Mouse (Mus musculus) thymus, postnatal 36 days (tissue): ENCODE data around the gene Gm45785.

Experiments
- DNase-seq, 2 experiments: peaks; one replicate each; pipeline ENCODE4 v3.0.0; 2022; ENCODE audit warnings: mixed read lengths in 2 of 2

Gm45785 gene

GRCm38 (mm10) chr7:140828171-140828881 is 27.8 kb downstream of the Gm45785 start:
- DNase-seq, result no peak

GRCm38 (mm10) chr7:140822731-140823130 is 33.4 kb downstream of the Gm45785 start:
- no peak for DNase-seq

- DNase-seq, result no peak
Measured at GRCm38 (mm10) chr7:140821653-140822329, 34.3 kb downstream of the Gm45785 start, which contains the start of gene Zfp941. Zfp941 (minus strand) TSS chr7:140822178.

DNA sequence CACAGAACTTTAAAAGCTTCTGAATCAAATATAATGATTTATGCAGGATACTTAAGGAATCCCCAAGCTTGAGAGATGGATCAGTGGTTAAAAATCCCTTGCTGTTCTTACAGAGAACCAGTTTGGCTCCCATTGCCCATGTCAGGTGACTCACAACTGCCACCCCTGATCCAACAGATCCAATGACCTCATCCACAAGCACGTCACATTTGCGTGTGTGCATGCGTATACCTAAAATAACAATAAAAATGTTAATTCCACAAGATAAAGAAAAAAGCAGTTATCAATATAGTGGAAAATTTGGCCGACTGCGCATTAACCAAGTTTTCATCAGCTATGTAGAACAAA is 34.9 kb downstream of the Gm45785 start:
- DNase-seq, result no peak

DNA sequence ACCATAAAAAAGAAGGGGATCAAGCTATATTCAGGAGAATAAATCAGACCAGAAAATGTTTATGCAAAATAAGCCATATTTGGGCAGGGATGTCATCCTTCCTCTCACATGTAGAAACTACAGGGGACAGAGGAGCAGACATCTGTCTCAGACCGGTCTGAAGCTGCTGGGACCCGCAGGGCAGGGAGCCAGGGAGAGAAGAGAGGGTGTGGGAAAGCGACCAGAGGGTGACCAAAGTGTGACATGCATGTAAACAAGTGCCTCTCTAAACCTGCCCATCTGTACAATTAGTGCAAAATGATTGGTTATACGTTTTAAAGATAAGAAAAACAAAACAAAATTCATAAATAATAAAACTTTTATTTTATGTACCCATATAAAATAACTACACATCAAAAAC is 36.0 kb downstream of the Gm45785 start:
- no peak for DNase-seq

- DNase-seq, result no peak
Measured at GRCm38 (mm10) chr7:140812850-140813249, 43.3 kb downstream of the Gm45785 start.

DNA sequence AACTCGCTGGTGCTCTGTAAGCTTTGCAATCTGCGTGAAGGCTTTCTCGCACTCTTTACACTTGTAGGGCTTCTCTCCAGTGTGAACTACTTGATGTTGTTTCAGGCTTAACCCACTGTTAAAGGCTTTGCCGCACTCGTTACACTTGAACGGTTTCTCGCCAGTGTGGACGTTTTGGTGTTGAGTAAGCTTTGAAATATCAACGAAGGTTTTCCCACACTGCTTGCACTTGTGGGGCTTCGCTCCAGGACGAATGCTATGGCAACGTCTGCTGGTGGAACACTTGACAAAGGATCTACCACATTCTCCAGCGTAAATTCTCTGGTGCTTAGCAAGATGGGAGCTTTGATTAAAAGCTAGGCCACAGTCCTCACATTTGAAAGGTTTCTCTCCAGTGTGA is 44.4 kb downstream of the Gm45785 start:
- no peak for DNase-seq

DNA sequence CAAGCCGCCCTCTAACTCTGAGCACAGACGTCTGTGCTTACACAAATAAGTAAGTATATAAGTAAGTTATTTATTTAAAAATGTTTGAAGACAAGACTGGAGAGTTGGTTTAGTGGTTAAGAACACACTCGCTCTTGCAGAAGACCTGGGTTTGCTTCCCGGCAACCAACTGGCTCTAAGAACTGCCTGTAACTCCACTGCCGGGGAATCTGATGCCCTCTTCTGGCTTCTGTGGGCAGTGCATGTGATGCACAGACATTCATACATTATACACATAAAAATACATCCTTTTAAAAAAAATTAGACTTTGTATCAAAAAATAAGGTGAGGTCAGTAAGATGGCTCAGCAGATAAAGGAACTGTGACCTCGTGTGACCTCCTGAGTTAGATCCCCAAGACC is 45.6 kb downstream of the Gm45785 start:
- DNase-seq, result no peak

DNA sequence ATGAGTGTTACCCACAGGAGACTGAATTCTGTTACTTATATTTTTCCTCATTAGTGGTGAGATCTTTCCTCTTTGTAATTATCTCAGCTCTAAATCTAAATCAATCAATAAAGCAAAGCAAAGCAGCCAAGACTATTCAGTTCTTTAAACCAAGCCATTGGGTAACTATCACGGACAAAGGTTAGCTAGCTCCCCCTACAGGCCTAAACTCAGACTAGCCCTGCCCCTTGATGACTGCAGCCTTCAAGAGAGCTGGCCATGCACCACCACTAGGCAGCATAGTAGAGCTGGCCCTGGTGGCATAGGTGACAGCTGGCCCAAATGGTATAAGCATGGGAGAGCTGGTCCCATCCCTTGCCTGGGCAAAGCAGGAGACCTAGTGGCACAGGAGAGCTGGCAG is 50.4 kb downstream of the Gm45785 start:
- peak; percentile 31 for DNase-seq

DNA sequence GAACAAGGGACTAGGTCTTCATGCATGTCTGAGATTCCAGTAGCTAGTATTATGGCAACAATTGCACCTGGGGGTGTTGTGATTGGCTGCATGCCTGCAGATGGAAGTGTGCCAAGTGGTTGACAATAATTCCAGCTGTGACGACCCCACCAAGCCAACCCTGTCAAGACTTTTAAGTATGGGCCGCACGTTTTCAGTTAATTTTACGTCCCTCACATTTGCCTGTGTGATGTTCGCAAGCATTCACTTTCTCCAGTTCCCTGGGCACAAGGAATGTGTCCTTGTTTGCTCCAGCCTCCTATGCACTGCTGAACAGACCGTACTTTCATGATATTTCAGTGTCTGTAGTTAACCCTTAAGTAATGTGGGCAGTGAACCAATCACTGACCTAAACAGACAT is 53.5 kb downstream of the Gm45785 start:
- no peak for DNase-seq

GRCm38 (mm10) chr7:140798212-140798611 is 57.9 kb downstream of the Gm45785 start:
- no peak for DNase-seq

GRCm38 (mm10) chr7:140797619-140798018 is 58.5 kb downstream of the Gm45785 start:
- DNase-seq, result no peak

DNA sequence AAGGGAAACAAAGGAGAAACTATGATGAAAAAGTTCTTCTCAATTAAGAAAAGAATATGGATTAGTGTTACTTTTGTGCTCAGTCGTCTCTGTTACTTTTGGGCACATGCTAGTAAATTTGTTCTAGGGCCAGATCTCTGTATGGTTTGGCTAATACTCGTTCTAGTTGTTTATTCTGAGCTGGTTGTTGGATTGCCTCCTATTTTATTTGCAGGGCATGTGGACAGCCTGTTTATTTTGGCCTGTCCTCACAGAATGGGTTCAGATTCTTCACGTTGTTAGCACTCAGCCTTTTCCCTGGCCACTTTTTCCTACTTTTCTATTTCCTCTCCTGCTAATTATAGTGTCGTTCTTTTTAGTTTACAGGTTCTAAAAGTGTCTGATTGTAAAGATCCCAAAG is 62.6 kb downstream of the Gm45785 start:
- no peak for DNase-seq

DNA sequence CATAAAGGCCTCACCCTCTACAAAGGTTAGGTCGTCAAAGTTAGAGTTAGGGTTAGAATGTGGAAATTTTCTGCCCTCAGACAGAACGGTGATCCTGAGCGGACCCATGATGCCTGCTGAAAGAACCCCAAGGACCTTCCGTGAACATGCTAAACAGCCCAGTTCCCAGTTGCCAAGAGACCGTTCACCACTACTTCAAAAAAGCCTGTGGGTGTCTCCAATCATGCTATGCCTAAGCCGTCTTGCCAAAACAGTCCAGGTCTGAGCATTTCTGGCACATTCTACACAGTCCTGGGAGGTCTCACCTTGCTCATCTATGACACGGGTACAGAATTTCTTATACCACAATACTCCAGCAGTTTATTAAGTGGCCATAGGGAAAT is 68.1 kb downstream of the Gm45785 start:
- DNase-seq, result no peak

DNA sequence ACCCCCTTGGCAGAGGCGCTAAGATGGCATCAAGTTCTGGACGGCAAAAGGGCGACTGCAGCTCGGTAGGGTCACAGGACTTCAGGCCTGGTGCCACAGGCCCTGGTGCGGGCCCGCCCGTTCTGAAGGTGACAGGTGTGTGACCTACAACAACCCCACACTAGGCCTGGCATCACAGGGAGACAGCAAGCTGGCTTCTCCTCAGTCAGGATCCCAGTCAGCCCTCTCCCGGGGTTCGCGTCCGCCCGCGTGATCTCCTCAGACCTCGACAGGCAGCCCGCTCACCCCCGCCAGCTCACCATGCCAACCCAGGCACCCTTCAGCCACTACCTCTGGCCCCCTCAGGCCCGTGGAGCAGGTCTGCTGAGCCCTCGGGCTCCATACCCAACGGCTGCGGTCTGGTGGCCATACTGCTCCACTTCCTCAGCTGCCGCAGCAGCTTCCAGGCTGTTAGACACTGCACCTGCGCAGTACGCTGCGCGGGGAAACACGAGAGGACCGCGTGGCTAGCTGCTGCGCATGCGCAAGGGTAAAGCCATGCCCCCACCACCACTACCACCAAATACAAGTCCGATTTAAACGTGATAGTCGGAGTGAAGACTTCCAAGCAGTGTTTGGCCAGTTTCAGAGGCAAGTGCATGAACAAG is 68.6 kb downstream of the Gm45785 start, which contains the start of gene Syce1:
Gene Syce1 (minus strand): TSS at position 447 of the 647 bp plus-strand sequence.
- DNase-seq, result no peak

DNA sequence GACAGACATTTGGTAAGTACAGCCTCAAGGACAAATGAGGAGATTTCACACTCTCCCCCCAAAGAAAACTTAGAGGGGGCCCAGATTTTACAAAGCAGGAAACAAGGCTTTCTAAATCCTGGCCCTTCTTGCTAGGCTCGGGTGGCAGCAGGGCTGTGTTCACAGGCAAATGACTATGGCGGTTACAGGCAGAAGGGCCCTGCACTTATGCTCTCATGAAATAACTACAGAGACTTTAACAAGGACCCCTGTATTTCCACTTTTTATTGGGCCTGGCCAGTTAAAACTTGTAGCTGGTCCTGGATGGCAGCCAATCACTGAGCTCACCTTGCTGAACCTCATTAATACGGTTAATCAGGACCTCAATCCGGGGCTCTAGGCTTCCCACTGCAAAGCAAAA is 75.6 kb downstream of the Gm45785 start:
- DNase-seq, result no peak
